Mouse (Mus musculus) bone marrow macrophage, adult 2 months (primary cell): ENCODE results near the gene Gm10337. TPM values are rescaled to one million over a fixed set of nuclear protein-coding genes. Genes with fewer than 3 reads are reported as not detected.
A peak's percentile ranks its signal among the peaks of the same experiment; 100 is the strongest.

Experiments used
- H3K27ac ChIP-seq: 2 replicates; pipeline ENCODE4 v1.5.1; 2012; ENCODE audit warnings: low read depth, low read length; ENCODE audit not compliant: insufficient read depth
- H3K4me1 ChIP-seq: 2 replicates; pipeline ENCODE4 v1.6.1; 2012; ENCODE audit warnings: low read length; ENCODE audit not compliant: control insufficient read depth, insufficient read depth
- H3K4me3 ChIP-seq: 2 replicates; pipeline ENCODE4 v1.5.1; 2012; ENCODE audit warnings: mild to moderate bottlenecking, low read length, moderate library complexity; ENCODE audit not compliant: insufficient read depth
- CTCF ChIP-seq: IDR thresholded peaks from 2 replicates; pipeline ENCODE4 v1.5.1; 2012; ENCODE audit warnings: low read depth, mild to moderate bottlenecking, low read length, moderate library complexity
- POLR2A ChIP-seq: IDR thresholded peaks from 2 replicates; pipeline ENCODE4 v1.6.1; 2012; ENCODE audit warnings: mild to moderate bottlenecking, low read depth, low read length, borderline replicate concordance
- polyA plus RNA-seq: library from polyadenylated mRNA; stranded (reverse); fragments of >200 nt; gene quantifications from 2 replicates; pipeline ENCODE4 v1.2.4, GENCODE M21; 2012; ENCODE audit not compliant: missing spikeins, insufficient read depth, insufficient read length

The Gm10337 gene
- polyA plus RNA-seq, 1 experiment, result not detected

GRCm38 (mm10) chr15:102524892-102525485, 21.5 kb downstream of the Gm10337 start, which contains the start of gene Npff:
Gene Npff, minus strand, starts transcription at chr15:102524942.
- peaks cover 10% of the 10 kb centered on the region for H3K4me1 ChIP-seq
- no peak within 1 kb of the TSS for H3K4me3 ChIP-seq
- no peak within 1 kb of the TSS for H3K27ac ChIP-seq
- TF ChIP-seq POLR2A (no peak), CTCF (peak; percentile 92)

GRCm38 (mm10) chr15:102526111-102527002, 22.8 kb downstream of the Gm10337 start:
- no peak overlapping the region for H3K4me3 ChIP-seq
- peaks cover 2% of the 10 kb centered on the region; the same call in 1 of the 2 replicates for H3K4me1 ChIP-seq
- TF ChIP-seq CTCF (no peak), POLR2A (no peak)
- no peak overlapping the region for H3K27ac ChIP-seq

- Histone ChIP-seq H3K4me1 (peaks cover 2% of the 10 kb centered on the region; the same call in 1 of the 2 replicates), H3K4me3 (no peak overlapping the region), H3K27ac (no peak overlapping the region)
- no peak for TF ChIP-seq CTCF
These were observed 24.4 kb downstream of the Gm10337 start for GRCm38 (mm10) chr15:102527936-102528335.

GRCm38 (mm10) chr15:102528396-102528795, 24.9 kb downstream of the Gm10337 start:
- H3K4me3 ChIP-seq, result no peak overlapping the region
- TF ChIP-seq CTCF (no peak), POLR2A (no peak)
- peaks cover 2% of the 10 kb centered on the region; the same call in 1 of the 2 replicates for H3K4me1 ChIP-seq
- no peak overlapping the region for H3K27ac ChIP-seq

- H3K4me3 ChIP-seq, result no peak overlapping the region
- peaks cover 2% of the 10 kb centered on the region; the same call in 1 of the 2 replicates for H3K4me1 ChIP-seq
- TF ChIP-seq POLR2A (no peak), CTCF (no peak)
- no peak overlapping the region for H3K27ac ChIP-seq
These were observed 27.0 kb downstream of the Gm10337 start for GRCm38 (mm10) chr15:102530566-102530965.

- TF ChIP-seq CTCF (no peak), POLR2A (no peak)
- Histone ChIP-seq H3K27ac (no peak overlapping the region), H3K4me3 (no peak overlapping the region), H3K4me1 (peaks cover 2% of the 10 kb centered on the region; the same call in 1 of the 2 replicates)
These were observed 28.1 kb downstream of the Gm10337 start for GRCm38 (mm10) chr15:102531586-102531985.

GRCm38 (mm10) chr15:102532106-102532900, 28.8 kb downstream of the Gm10337 start:
- peaks cover 2% of the 10 kb centered on the region; the same call in 1 of the 2 replicates for H3K4me1 ChIP-seq
- TF ChIP-seq POLR2A, result no peak
- no peak overlapping the region for H3K27ac ChIP-seq
- H3K4me3 ChIP-seq, result no peak overlapping the region

GRCm38 (mm10) chr15:102533926-102534325, 30.4 kb downstream of the Gm10337 start:
- H3K4me1 ChIP-seq, result peaks cover 2% of the 10 kb centered on the region; the same call in 1 of the 2 replicates
- TF ChIP-seq POLR2A (no peak), CTCF (no peak)
- H3K4me3 ChIP-seq, result no peak overlapping the region
- H3K27ac ChIP-seq, result no peak overlapping the region

- TF ChIP-seq POLR2A (no peak), CTCF (no peak)
- Histone ChIP-seq H3K4me3 (no peak overlapping the region), H3K27ac (no peak overlapping the region), H3K4me1 (no peaks in the 10 kb centered on the region)
These were observed 41.3 kb downstream of the Gm10337 start for GRCm38 (mm10) chr15:102544801-102545200.
